ENCODE assay signal across 8 mouse cellular contexts in the genomic region with DNA sequence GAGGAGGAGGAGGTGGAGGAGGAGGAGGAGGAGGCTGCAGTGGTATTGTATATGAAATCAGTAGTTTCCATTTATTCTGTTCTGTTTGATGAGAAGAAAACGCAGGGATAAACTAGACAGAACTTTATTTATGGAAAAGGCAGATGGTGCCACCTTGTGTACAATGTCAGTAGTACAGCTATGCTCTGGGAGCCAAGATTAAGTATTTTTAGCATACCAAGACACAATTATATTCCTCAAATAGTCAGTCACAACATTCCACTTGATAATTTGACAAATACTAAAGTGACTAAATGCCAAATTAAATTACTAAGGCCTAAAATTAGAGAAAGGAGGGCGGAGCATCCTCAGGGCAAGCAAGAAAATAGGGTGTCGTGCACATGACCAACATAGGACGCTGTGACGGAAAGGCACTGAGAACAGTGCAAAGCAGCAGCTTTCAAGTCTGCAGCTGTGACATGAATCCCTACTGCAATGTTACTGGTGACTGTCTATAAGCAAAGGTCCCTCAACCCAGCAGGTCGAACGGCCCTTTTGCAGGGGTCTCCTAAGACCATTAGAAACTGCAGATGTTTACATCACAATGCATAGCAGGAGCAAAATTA.
A peak's percentile ranks its signal among the peaks of the same experiment; 100 is the strongest.
DNase-seq lines count a peak whose midpoint lies in the region; ATAC-seq lines count a peak whose summit lies in the region.

No protein-coding gene starts in this region.

- H3K27ac ChIP-seq in midbrain, embryonic 11.5 days (ENCODE audit: low read depth, low read length): no peak overlapping the region
- H3K27ac ChIP-seq in midbrain, embryonic 16.5 days (ENCODE audit: low read length): no peak overlapping the region
- H3K27ac ChIP-seq in forebrain, embryonic 15.5 days (replicated peaks): no peak overlapping the region

- 77% methylated on average over 7 of the region's 7 CpGs for WGBS in midbrain, embryonic 11.5 days
- 76% methylated on average over 7 of the region's 7 CpGs for WGBS in midbrain, embryonic 16.5 days
- WGBS in forebrain, embryonic 15.5 days: 71% methylated on average over 7 of the region's 7 CpGs

- H3K4me1 ChIP-seq in midbrain, embryonic 11.5 days (ENCODE audit: control insufficient read depth, insufficient read depth, low read length): no peaks in the 10 kb centered on the region
- no peaks in the 10 kb centered on the region for H3K4me1 ChIP-seq in midbrain, embryonic 16.5 days (ENCODE audit: control insufficient read depth, insufficient read depth, low read length)
- H3K4me1 ChIP-seq in forebrain, embryonic 15.5 days: no peaks in the 10 kb centered on the region

- no peak overlapping the region for H3K9ac ChIP-seq in midbrain, embryonic 11.5 days (ENCODE audit: low read length)
- H3K9ac ChIP-seq in midbrain, embryonic 16.5 days (ENCODE audit: low read depth, low read length): no peak overlapping the region
- H3K9ac ChIP-seq in forebrain, embryonic 15.5 days (replicated peaks): no peak overlapping the region

- no peaks in the 10 kb centered on the region for H3K9me3 ChIP-seq in midbrain, embryonic 11.5 days (ENCODE audit: control insufficient read depth, low read length)
- no peaks in the 10 kb centered on the region for H3K9me3 ChIP-seq in midbrain, embryonic 16.5 days (replicated peaks; ENCODE audit: control insufficient read depth, low read length, poor library complexity, severe bottlenecking)
- H3K9me3 ChIP-seq in forebrain, embryonic 15.5 days: no peaks in the 10 kb centered on the region

- H3K27me3 ChIP-seq in midbrain, embryonic 11.5 days (ENCODE audit: control insufficient read depth, insufficient read depth, low read length): no peaks in the 10 kb centered on the region
- no peaks in the 10 kb centered on the region for H3K27me3 ChIP-seq in midbrain, embryonic 16.5 days (ENCODE audit: control insufficient read depth, insufficient read depth, low read depth, low read length)
- no peaks in the 10 kb centered on the region for H3K27me3 ChIP-seq in forebrain, embryonic 15.5 days

- peak; percentile 52 for DNase-seq in adrenal gland, postnatal 10 days
- no peak for DNase-seq in adrenal gland, postnatal 25 days
- peak; percentile 93 for DNase-seq in midbrain, embryonic 11.5 days (ENCODE audit: low spot score, missing footprints)
- peak; percentile 55 to 74 for DNase-seq in kidney, postnatal 36 days
- DNase-seq in mesoderm, embryonic 11.5 days (ENCODE audit: low read depth, low spot score): peak; percentile 50
- DNase-seq in urinary bladder, postnatal 10 days (ENCODE audit: low spot score): no peak

- no peak for ATAC-seq in midbrain, embryonic 11.5 days (ENCODE audit: low FRiP score)
- no peak for ATAC-seq in midbrain, embryonic 16.5 days
- ATAC-seq in forebrain, embryonic 15.5 days (replicated peaks): peak; percentile 49

- H3K36me3 ChIP-seq in midbrain, embryonic 11.5 days (ENCODE audit: control insufficient read depth, insufficient read depth, low read length): no peaks in the 10 kb centered on the region
- H3K36me3 ChIP-seq in midbrain, embryonic 16.5 days (ENCODE audit: control insufficient read depth, insufficient read depth, low read length): no peaks in the 10 kb centered on the region
- H3K36me3 ChIP-seq in forebrain, embryonic 15.5 days: no peaks in the 10 kb centered on the region

- no peak overlapping the region for H3K4me2 ChIP-seq in midbrain, embryonic 11.5 days
- H3K4me2 ChIP-seq in midbrain, embryonic 16.5 days (ENCODE audit: low read length): no peak overlapping the region
- H3K4me2 ChIP-seq in forebrain, embryonic 15.5 days (replicated peaks): no peak overlapping the region

- no peak overlapping the region for H3K4me3 ChIP-seq in midbrain, embryonic 11.5 days (ENCODE audit: low read depth, low read length)
- H3K4me3 ChIP-seq in midbrain, embryonic 16.5 days (ENCODE audit: low read depth, low read length): no peak overlapping the region
- no peak overlapping the region for H3K4me3 ChIP-seq in forebrain, embryonic 15.5 days

Comparison
In these comparisons a context has a peak if more than half of its experiments do, and no peak if none do; other contexts are left out.
1. DNase-seq: peak in adrenal gland, postnatal 10 days (single experiment), midbrain, embryonic 11.5 days (single experiment), kidney, postnatal 36 days (2 of 2) and mesoderm, embryonic 11.5 days (single experiment); none in adrenal gland, postnatal 25 days (single experiment) and urinary bladder, postnatal 10 days (single experiment).